Mouse (Mus musculus): ENCODE results near the gene Rnf7. TPM values are rescaled to one million over a fixed set of nuclear protein-coding genes. Genes with fewer than 3 reads are reported as not detected.
A peak's percentile ranks its signal among the peaks of the same experiment; 100 is the strongest.
"Not testable (repeated sequence)": the region's sequence is repeated elsewhere in the genome, so short reads cannot be mapped to it uniquely, and the experiment has no call there.

The Rnf7 gene
- polyA plus RNA-seq, 1 experiment from 2014 or later: 301 TPM

DNA sequence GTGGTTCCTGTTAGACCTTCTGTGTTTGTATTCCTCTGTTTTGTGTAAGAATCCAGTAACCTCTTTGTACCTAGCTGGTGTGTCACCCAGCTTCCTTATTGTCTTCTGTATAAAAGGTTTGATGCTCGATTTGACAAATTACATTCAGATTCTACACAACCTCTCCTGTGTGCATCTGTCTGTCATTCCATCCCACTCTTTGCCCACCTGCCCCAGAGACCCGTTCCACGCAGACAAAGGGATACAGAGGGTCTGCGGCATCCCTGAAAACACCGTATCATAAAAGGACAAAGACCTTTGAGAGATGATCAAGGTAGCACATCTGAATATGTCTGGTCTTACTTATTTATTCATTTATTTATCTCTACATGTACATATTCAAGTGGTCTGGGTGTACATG is 9.4 kb upstream of the Rnf7 start:
- H3K9ac ChIP-seq (replicated peaks; ENCODE audit: low read length); H3K36me3 ChIP-seq (replicated peaks; ENCODE audit: control insufficient read depth, insufficient read depth, low read depth, low read length); H3K27me3 ChIP-seq (ENCODE audit: control insufficient read depth, insufficient read depth, low read length); ATAC-seq (replicated peaks; ENCODE audit: insufficient number of reproducible peaks, low FRiP score, low TSS enrichment, low read depth); DNase-seq (ENCODE audit: low spot score); H3K4me2 ChIP-seq (ENCODE audit: low read depth, low read length); H3K9me3 ChIP-seq (replicated peaks; ENCODE audit: control insufficient read depth, low read length); H3K4me1 ChIP-seq (ENCODE audit: control insufficient read depth, insufficient read depth, low read length); H3K4me3 ChIP-seq (ENCODE audit: low read depth, low read length); H3K27ac ChIP-seq (replicated peaks; ENCODE audit: low read depth, low read length): not testable (repeated sequence)
- WGBS: 94% methylated on average over 5 of the region's 5 CpGs

DNA sequence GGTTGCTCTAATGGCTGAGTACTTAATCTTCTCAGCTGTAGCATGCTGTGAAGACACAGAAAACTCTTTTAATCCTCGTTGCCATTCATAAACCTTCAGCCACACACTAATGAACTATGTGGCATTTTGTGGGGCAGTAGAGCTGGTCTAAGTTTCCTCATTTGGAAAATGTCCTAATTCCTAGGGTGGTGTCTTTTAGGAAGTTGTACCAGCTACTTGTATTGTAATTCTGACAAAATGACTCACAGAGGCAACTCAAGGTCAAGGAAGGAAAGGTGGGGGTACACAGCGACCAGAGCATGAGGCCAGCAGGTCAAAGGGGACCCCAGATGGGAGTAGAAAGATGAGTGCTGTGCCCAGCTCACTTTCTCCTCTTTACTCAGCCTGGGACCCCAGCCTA is 5.2 kb upstream of the Rnf7 start:
- no peaks in the 10 kb centered on the region for H3K27me3 ChIP-seq (ENCODE audit: control insufficient read depth, insufficient read depth, low read length)
- H3K36me3 ChIP-seq (replicated peaks; ENCODE audit: control insufficient read depth, insufficient read depth, low read depth, low read length): no peaks in the 10 kb centered on the region
- no peaks in the 10 kb centered on the region for H3K9me3 ChIP-seq (replicated peaks; ENCODE audit: control insufficient read depth, low read length)
- 54% methylated on average over 2 of the region's 2 CpGs for WGBS
- no peaks in the 10 kb centered on the region for H3K4me1 ChIP-seq (ENCODE audit: control insufficient read depth, insufficient read depth, low read length)
- H3K27ac ChIP-seq (replicated peaks; ENCODE audit: low read depth, low read length): no peak overlapping the region
- no peak for DNase-seq (ENCODE audit: low spot score)
- no peak for ATAC-seq (replicated peaks; ENCODE audit: insufficient number of reproducible peaks, low FRiP score, low TSS enrichment, low read depth)
- no peak overlapping the region for H3K9ac ChIP-seq (replicated peaks; ENCODE audit: low read length)
- H3K4me3 ChIP-seq (ENCODE audit: low read depth, low read length): no peak overlapping the region
- H3K4me2 ChIP-seq (ENCODE audit: low read depth, low read length): no peak overlapping the region

DNA sequence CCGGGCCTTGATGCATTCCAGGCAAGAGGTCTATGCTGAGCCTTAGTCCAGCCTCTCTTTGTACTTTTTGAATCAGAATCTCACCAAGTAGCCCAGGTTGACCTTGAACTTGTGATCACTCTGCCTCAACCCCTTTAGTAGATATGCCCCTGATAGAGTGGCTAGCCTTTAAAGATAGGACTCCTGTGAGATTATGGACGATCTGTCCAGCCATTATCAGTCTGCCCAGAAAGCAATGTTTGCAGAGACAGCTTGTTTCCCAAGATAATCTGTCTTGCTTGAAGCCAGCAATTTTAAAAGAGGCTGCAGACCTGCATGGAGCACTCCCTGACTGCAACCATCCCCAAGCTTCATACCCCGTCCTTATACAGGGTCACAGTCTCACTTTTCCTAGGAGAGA is 4.6 kb upstream of the Rnf7 start:
- Histone ChIP-seq H3K27me3 (ENCODE audit: control insufficient read depth, insufficient read depth, low read length) (no peaks in the 10 kb centered on the region), H3K4me1 (ENCODE audit: control insufficient read depth, insufficient read depth, low read length) (no peaks in the 10 kb centered on the region), H3K36me3 (replicated peaks; ENCODE audit: control insufficient read depth, insufficient read depth, low read depth, low read length) (no peaks in the 10 kb centered on the region), H3K4me3 (ENCODE audit: low read depth, low read length) (no peak overlapping the region), H3K9ac (replicated peaks; ENCODE audit: low read length) (no peak overlapping the region), H3K9me3 (replicated peaks; ENCODE audit: control insufficient read depth, low read length) (no peaks in the 10 kb centered on the region), H3K27ac (replicated peaks; ENCODE audit: low read depth, low read length) (no peak overlapping the region), H3K4me2 (ENCODE audit: low read depth, low read length) (no peak overlapping the region)
- DNase-seq (ENCODE audit: low spot score) (no peak), ATAC-seq (replicated peaks; ENCODE audit: insufficient number of reproducible peaks, low FRiP score, low TSS enrichment, low read depth) (no peak)
- 72% methylated on average over 3 of the region's 3 CpGs for WGBS

DNA sequence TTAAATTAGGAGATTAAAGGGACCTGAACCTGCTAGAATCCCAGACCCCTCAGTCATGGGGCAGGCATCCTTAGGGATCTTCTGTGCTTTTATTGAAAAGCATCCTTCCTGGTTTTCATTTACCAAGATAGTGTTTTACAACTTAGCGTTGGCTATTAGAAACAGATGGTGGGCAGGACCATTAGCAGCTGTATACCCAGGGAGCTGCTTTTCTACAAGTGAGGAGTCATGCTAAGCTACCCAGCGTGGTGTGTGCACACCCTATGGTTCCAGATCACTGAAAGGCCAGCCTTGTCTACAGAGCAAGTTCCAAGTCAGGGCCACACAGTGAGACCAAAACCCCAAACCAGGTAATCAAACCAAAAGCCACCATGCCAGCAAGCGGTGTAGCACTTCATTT is 6.1 kb downstream of the Rnf7 start:
- WGBS: 51% methylated on average over 3 of the region's 3 CpGs
- DNase-seq (ENCODE audit: low spot score) (peak; percentile 68), ATAC-seq (replicated peaks; ENCODE audit: insufficient number of reproducible peaks, low FRiP score, low TSS enrichment, low read depth) (peak; percentile 57; the same call in 1 of the 2 replicates)
- Histone ChIP-seq H3K4me3 (ENCODE audit: low read depth, low read length) (no peak overlapping the region), H3K9ac (replicated peaks; ENCODE audit: low read length) (no peak overlapping the region), H3K27ac (replicated peaks; ENCODE audit: low read depth, low read length) (no peak overlapping the region), H3K27me3 (ENCODE audit: control insufficient read depth, insufficient read depth, low read length) (no peaks in the 10 kb centered on the region), H3K9me3 (replicated peaks; ENCODE audit: control insufficient read depth, low read length) (no peaks in the 10 kb centered on the region), H3K36me3 (replicated peaks; ENCODE audit: control insufficient read depth, insufficient read depth, low read depth, low read length) (no peaks in the 10 kb centered on the region), H3K4me1 (ENCODE audit: control insufficient read depth, insufficient read depth, low read length) (no peaks in the 10 kb centered on the region), H3K4me2 (ENCODE audit: low read depth, low read length) (no peak overlapping the region)

DNA sequence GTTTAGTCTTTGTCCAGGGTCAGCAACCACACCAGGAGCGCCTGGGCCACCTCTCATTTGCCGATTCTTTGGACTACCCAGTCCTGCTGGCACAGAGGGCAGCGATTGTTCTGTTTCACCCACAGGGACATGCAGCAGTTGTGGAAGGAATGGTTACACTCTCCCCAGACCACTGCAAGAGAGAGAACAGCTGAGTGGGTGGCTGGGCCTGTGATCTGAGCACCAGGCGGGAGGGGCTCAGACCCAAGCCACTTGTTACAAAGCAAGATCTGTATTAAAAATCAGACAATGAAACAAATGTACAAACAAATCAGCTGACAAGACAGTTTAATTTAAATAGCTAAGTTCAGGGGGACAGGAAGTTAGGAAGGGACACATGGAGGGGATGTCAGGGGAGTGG is 6.8 kb downstream of the Rnf7 start:
- DNase-seq (ENCODE audit: low spot score); H3K27ac ChIP-seq (replicated peaks; ENCODE audit: low read depth, low read length); H3K27me3 ChIP-seq (ENCODE audit: control insufficient read depth, insufficient read depth, low read length); H3K4me3 ChIP-seq (ENCODE audit: low read depth, low read length); H3K9ac ChIP-seq (replicated peaks; ENCODE audit: low read length); H3K4me1 ChIP-seq (ENCODE audit: control insufficient read depth, insufficient read depth, low read length); ATAC-seq (replicated peaks; ENCODE audit: insufficient number of reproducible peaks, low FRiP score, low TSS enrichment, low read depth); H3K36me3 ChIP-seq (replicated peaks; ENCODE audit: control insufficient read depth, insufficient read depth, low read depth, low read length); H3K4me2 ChIP-seq (ENCODE audit: low read depth, low read length); H3K9me3 ChIP-seq (replicated peaks; ENCODE audit: control insufficient read depth, low read length): not testable (repeated sequence)
- WGBS: 84% methylated on average over 4 of the region's 4 CpGs

DNA sequence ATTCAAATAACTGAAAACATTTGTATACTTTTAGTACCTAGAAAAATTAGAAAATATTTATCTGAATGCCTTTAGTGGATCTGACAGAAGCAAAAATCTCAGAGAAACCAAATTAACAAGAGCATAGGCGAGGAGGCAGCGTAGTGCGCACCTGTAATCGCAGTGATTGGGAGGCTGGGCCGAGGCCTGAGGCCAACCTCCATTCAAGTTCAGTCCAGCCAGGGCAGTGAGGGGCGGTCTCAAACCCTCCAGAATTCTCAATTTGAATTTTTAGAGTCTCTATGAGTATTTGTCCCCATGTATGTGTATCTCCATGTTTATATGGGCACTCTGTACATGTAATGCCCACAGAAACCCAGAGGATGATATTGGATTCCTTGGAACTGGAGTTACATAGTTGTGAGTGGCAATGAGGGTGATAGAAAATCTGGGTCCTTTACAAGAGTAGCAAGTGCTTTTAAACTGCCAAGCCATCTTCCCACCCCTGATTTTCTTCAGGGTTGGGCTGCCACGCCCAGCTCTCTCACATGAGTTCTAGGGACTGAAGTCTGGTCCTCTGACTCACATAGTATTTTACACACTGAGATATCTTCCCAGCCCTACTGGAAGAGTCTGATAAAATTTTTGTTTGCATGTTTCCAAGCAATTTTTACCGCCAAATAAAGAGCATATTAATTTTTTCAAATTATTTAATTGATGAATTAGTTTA is 8.1 kb downstream of the Rnf7 start:
- Histone ChIP-seq H3K9ac (replicated peaks; ENCODE audit: low read length) (no peak overlapping the region), H3K9me3 (replicated peaks; ENCODE audit: control insufficient read depth, low read length) (no peaks in the 10 kb centered on the region), H3K4me2 (ENCODE audit: low read depth, low read length) (no peak overlapping the region), H3K4me1 (ENCODE audit: control insufficient read depth, insufficient read depth, low read length) (no peaks in the 10 kb centered on the region), H3K4me3 (ENCODE audit: low read depth, low read length) (no peak overlapping the region), H3K27ac (replicated peaks; ENCODE audit: low read depth, low read length) (no peak overlapping the region), H3K36me3 (replicated peaks; ENCODE audit: control insufficient read depth, insufficient read depth, low read depth, low read length) (no peaks in the 10 kb centered on the region), H3K27me3 (ENCODE audit: control insufficient read depth, insufficient read depth, low read length) (no peaks in the 10 kb centered on the region)
- ATAC-seq (replicated peaks; ENCODE audit: insufficient number of reproducible peaks, low FRiP score, low TSS enrichment, low read depth): no peak
- 93% methylated on average over 8 of the region's 8 CpGs for WGBS
- DNase-seq (ENCODE audit: low spot score): no peak

DNA sequence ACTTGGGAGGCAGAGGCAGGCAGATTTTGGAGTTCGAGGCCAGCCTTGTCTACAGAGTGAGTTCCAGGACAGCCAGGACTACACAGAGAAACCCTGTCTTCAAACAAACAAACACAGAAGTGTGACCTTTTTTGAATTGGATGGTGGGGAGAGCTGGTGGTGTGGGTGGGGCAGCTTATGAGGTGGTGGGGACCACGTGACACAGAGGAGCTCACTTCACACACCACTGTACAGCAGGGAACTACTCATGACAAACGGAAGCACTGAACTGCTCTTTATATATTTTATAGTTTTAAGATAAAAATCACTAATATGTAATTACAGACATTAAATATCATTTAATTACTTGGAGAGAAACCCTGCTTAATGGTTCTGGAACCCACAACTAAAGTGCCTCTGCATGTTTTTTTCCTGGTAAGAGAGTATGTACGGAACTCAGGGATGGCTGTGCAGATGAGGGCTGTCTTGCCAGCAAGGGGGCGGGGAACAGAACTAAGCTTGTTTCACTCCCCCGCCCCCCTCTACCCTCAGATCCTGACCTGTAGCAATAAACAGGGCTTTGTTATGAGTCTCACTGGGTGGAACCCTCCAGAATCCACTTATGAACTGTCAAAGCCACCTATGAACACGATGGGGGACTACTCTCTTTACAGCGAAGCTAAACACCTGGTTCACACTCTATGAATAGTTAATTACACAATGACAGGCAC is 8.8 kb downstream of the Rnf7 start:
- 73% methylated on average over 8 of the region's 8 CpGs for WGBS
- H3K4me2 ChIP-seq (ENCODE audit: low read depth, low read length): no peak overlapping the region
- H3K9ac ChIP-seq (replicated peaks; ENCODE audit: low read length): no peak overlapping the region
- ATAC-seq (replicated peaks; ENCODE audit: insufficient number of reproducible peaks, low FRiP score, low TSS enrichment, low read depth): no peak
- H3K4me1 ChIP-seq (ENCODE audit: control insufficient read depth, insufficient read depth, low read length): no peaks in the 10 kb centered on the region
- no peak overlapping the region for H3K4me3 ChIP-seq (ENCODE audit: low read depth, low read length)
- no peak overlapping the region for H3K27ac ChIP-seq (replicated peaks; ENCODE audit: low read depth, low read length)
- no peaks in the 10 kb centered on the region for H3K9me3 ChIP-seq (replicated peaks; ENCODE audit: control insufficient read depth, low read length)
- no peaks in the 10 kb centered on the region for H3K27me3 ChIP-seq (ENCODE audit: control insufficient read depth, insufficient read depth, low read length)
- no peak for DNase-seq (ENCODE audit: low spot score)
- no peaks in the 10 kb centered on the region for H3K36me3 ChIP-seq (replicated peaks; ENCODE audit: control insufficient read depth, insufficient read depth, low read depth, low read length)

DNA sequence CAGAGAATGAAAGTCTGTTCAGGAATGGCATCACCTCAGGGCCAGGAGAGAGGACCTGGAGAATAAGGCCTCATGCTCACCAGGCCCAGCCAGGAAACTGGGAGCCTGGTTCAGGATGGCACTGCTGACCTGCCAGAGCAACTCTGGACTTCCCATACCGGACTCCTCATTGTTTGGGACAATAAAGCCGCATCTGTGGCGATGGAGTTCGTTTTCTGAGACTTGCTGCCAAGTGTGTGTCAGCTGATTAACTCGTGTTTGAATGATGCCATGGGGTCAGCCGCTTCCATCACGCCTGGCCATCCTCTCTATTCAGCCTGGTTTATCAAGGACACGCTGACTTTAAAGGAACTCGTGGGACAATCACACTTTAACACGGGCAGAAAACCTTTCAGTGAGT is 14.8 kb downstream of the Rnf7 start:
- no peaks in the 10 kb centered on the region for H3K9me3 ChIP-seq (replicated peaks; ENCODE audit: control insufficient read depth, low read length)
- no peak for DNase-seq (ENCODE audit: low spot score)
- ATAC-seq (replicated peaks; ENCODE audit: insufficient number of reproducible peaks, low FRiP score, low TSS enrichment, low read depth): no peak
- no peak overlapping the region for H3K9ac ChIP-seq (replicated peaks; ENCODE audit: low read length)
- 87% methylated on average over 10 of the region's 10 CpGs for WGBS
- H3K4me1 ChIP-seq (ENCODE audit: control insufficient read depth, insufficient read depth, low read length): no peaks in the 10 kb centered on the region
- no peak overlapping the region for H3K4me2 ChIP-seq (ENCODE audit: low read depth, low read length)
- no peaks in the 10 kb centered on the region for H3K27me3 ChIP-seq (ENCODE audit: control insufficient read depth, insufficient read depth, low read length)
- no peak overlapping the region for H3K27ac ChIP-seq (replicated peaks; ENCODE audit: low read depth, low read length)
- no peak overlapping the region for H3K4me3 ChIP-seq (ENCODE audit: low read depth, low read length)
- H3K36me3 ChIP-seq (replicated peaks; ENCODE audit: control insufficient read depth, insufficient read depth, low read depth, low read length): no peaks in the 10 kb centered on the region

All from embryonic facial prominence, embryonic 11.5 days (tissue).